13 mouse cellular contexts compared by ENCODE assay signal in the genomic region with DNA sequence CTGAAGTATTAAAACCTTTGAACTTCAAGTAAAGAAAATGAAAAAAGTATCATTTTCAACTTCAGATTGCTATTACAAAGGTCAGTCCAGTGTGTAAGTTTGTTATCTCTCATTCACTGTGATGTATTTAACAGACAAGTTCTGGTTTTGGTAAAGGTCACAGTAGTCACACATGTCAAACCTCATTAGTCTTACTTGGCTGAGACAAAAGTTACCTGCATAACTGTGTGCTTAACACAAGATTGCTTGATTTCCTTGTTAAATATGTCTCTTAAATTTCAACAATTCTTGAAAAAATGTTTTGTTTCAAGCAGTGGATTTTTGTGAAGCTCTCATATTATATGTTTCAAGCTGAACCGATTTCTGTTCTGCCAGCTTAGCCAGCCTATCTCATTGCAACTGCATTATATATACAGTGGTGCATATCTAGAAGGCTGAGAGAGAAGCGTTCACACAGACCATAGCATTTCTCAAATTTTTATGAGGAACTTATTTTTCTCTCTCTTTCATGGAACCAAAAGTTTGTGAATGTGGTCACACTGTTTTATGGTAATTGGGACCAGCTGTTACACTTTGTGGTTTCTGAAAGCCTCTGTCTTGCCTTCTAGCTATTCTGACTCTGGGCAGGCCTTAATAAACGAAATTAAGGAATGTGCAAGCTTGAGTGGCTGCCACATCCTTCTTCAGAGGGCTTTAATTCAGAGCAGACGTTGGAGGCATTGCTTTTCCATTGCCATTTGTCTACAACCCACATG.
DNase-seq lines count a peak whose midpoint lies in the region; ATAC-seq and TF ChIP-seq lines count a peak whose summit lies in the region.
"Had no signal": no experiment of that assay in that cellular context is flagged by ENCODE, and none has a peak within 500 bp of the region (broad histone marks: within the 10 kb centered on the region; RNA-seq: fewer than 3 reads in every experiment).

No protein-coding gene starts in this region.

- H3K4me1 ChIP-seq in kidney, adult 2 months (ENCODE audit: control insufficient read depth, insufficient read depth, low read length), result no peaks in the 10 kb centered on the region
- H3K4me1 ChIP-seq in kidney, embryonic 14.5 days (ENCODE audit: control insufficient read depth, insufficient read depth, low read length), result no peaks in the 10 kb centered on the region
- H3K4me1 ChIP-seq: neural tube, embryonic 13.5 days had no signal

- H3K4me2 ChIP-seq in kidney, embryonic 14.5 days (replicated peaks; ENCODE audit: low read depth, low read length), result no peak overlapping the region
- H3K4me2 ChIP-seq: neural tube, embryonic 13.5 days had no signal

- peak; percentile 60 for DNase-seq in kidney, adult 2 months
- DNase-seq in embryo, embryonic 9.5 days (ENCODE audit: extremely low spot score), result peak; percentile 26
- DNase-seq in kidney, adult 9 months, result peak; percentile 44
- peak; percentile 60 for DNase-seq in mesoderm, embryonic 11.5 days (ENCODE audit: low read depth, low spot score)
- DNase-seq in left cerebral cortex, adult 2 months (ENCODE audit: extremely low spot score in 1 of 2, low spot score in 2 of 2), result no peak
- DNase-seq in thymus, adult 18-20 months, result no peak
- DNase-seq in lung, postnatal 14 days, result no peak
- DNase-seq: adrenal gland, adult 2 months; spleen, adult 18-20 months; thymus, postnatal 14 days had no signal

- 45% methylated on average over 4 of the region's 4 CpGs for WGBS in kidney, adult 2 months
- WGBS in kidney, embryonic 14.5 days, result 42% methylated on average over 4 of the region's 4 CpGs

- no peak for TF ChIP-seq CTCF in kidney, adult 2 months (conservative IDR thresholded peaks at IDR 0.05; ENCODE audit: insufficient read depth, insufficient read length, low read depth, low read length)
- TF ChIP-seq CTCF in left cerebral cortex, adult 2 months (IDR thresholded peaks at IDR 0.05), result no peak

- H3K27me3 ChIP-seq in kidney, adult 2 months (replicated peaks; ENCODE audit: control insufficient read depth, insufficient read depth, low read length), result no peaks in the 10 kb centered on the region
- H3K27me3 ChIP-seq in kidney, embryonic 14.5 days (ENCODE audit: control insufficient read depth, insufficient read depth, low read length), result no peaks in the 10 kb centered on the region
- H3K27me3 ChIP-seq: neural tube, embryonic 13.5 days had no signal

- H3K9me3 ChIP-seq in kidney, embryonic 14.5 days (ENCODE audit: control insufficient read depth, low read length), result no peaks in the 10 kb centered on the region
- H3K9me3 ChIP-seq: neural tube, embryonic 13.5 days had no signal

- no peak for TF ChIP-seq POLR2A in kidney, adult 2 months (IDR thresholded peaks at IDR 0.05; ENCODE audit: low read depth, low read length)

- H3K9ac ChIP-seq in kidney, embryonic 14.5 days (ENCODE audit: low read depth, low read length), result no peak overlapping the region
- H3K9ac ChIP-seq: neural tube, embryonic 13.5 days had no signal

- intact Hi-C loops in left cerebral cortex, adult 2 months (cut with DNase I), result no loop called here

- H3K36me3 ChIP-seq in kidney, adult 2 months (ENCODE audit: control insufficient read depth, insufficient read depth, low read length), result no peaks in the 10 kb centered on the region
- H3K36me3 ChIP-seq in kidney, embryonic 14.5 days (ENCODE audit: control insufficient read depth, insufficient read depth, low read length), result no peaks in the 10 kb centered on the region
- H3K36me3 ChIP-seq: neural tube, embryonic 13.5 days had no signal

- ATAC-seq in kidney, embryonic 14.5 days (ENCODE audit: low FRiP score, low TSS enrichment), result no peak

- H3K27ac ChIP-seq in kidney, adult 2 months (ENCODE audit: insufficient read depth, low read depth, low read length), result no peak overlapping the region
- H3K27ac ChIP-seq in kidney, embryonic 14.5 days (ENCODE audit: low read depth, low read length), result no peak overlapping the region
- H3K27ac ChIP-seq in left cerebral cortex, adult 2 months, result no peak overlapping the region
- H3K27ac ChIP-seq: macrophage; neural tube, embryonic 13.5 days had no signal

- no peak overlapping the region for H3K4me3 ChIP-seq in kidney, adult 2 months (ENCODE audit: insufficient read depth, low read depth, low read length)
- no peak overlapping the region for H3K4me3 ChIP-seq in kidney, embryonic 14.5 days (ENCODE audit: low read length)
- no peak overlapping the region for H3K4me3 ChIP-seq in left cerebral cortex, adult 2 months
- H3K4me3 ChIP-seq: neural tube, embryonic 13.5 days had no signal

Comparison
In these comparisons a context has a peak if more than half of its experiments do, and no peak if none do; other contexts are left out.
1. DNase-seq: peak in kidney, adult 2 months (single experiment), embryo, embryonic 9.5 days (single experiment), kidney, adult 9 months (single experiment) and mesoderm, embryonic 11.5 days (single experiment); none in left cerebral cortex, adult 2 months (0 of 2), thymus, adult 18-20 months (0 of 2) and lung, postnatal 14 days (single experiment).